Mouse (Mus musculus) megakaryocyte, embryonic 14.5 days (primary cell): ENCODE data around the gene Gpr18. TPM values are rescaled to one million over a fixed set of nuclear protein-coding genes. Genes with fewer than 3 reads are reported as not detected.

Experiments
- H3K27me3 ChIP-seq: replicated peaks from 2 replicates; pipeline ENCODE3; 2012; ENCODE audit warnings: inconsistent platforms
- H3K36me3 ChIP-seq: replicated peaks from 2 replicates; pipeline ENCODE3; 2012; ENCODE audit warnings: low read length, inconsistent platforms, mixed read lengths
- H3K4me1 ChIP-seq: 2 replicates; pipeline ENCODE4 v1.6.1; 2012; ENCODE audit warnings: inconsistent platforms
- H3K4me3 ChIP-seq: replicated peaks from 2 replicates; pipeline ENCODE3; 2012; ENCODE audit warnings: moderate library complexity, mild to moderate bottlenecking, inconsistent platforms
- H3K9me3 ChIP-seq: 2 replicates; pipeline ENCODE4 v1.6.1; 2012; ENCODE audit warnings: inconsistent platforms
- FLI1 ChIP-seq: IDR thresholded peaks from 2 replicates; pipeline ENCODE4 v1.6.1; 2012; ENCODE audit warnings: low read length, inconsistent platforms, mixed read lengths
- GATA1 ChIP-seq: IDR thresholded peaks from 3 replicates; pipeline ENCODE4 v1.6.1; 2012; ENCODE audit warnings: mixed read lengths, low read length, inconsistent platforms, borderline replicate concordance
- polyA plus RNA-seq: library from polyadenylated mRNA; stranded (reverse); fragments of >175 nt; gene quantifications from 2 replicates; pipeline ENCODE4 v1.2.3, GENCODE M21; 2012; ENCODE audit warnings: low replicate concordance; ENCODE audit not compliant: insufficient read depth

Gene Gpr18
- polyA plus RNA-seq, 1 experiment: 0.06 TPM

- peaks cover 48% of the 10 kb centered on the region for H3K4me1 ChIP-seq
- peaks cover 54% of the 10 kb centered on the region for H3K36me3 ChIP-seq
- H3K27me3 ChIP-seq: no peaks in the 10 kb centered on the region
- no peaks in the 10 kb centered on the region for H3K9me3 ChIP-seq
- no peak for TF ChIP-seq FLI1
- no peak for TF ChIP-seq GATA1
- H3K4me3 ChIP-seq: peak overlapping the region; percentile 36
Observed at GRCm38 (mm10) chr14:121906992-121907681, 8.4 kb downstream of the Gpr18 start.

- Histone ChIP-seq H3K9me3 (no peaks in the 10 kb centered on the region), H3K36me3 (peaks cover 54% of the 10 kb centered on the region), H3K4me1 (peaks cover 55% of the 10 kb centered on the region), H3K4me3 (peak overlapping the region; percentile 72), H3K27me3 (no peaks in the 10 kb centered on the region)
- TF ChIP-seq FLI1: no peak
- no peak for TF ChIP-seq GATA1
Observed at GRCm38 (mm10) chr14:121906341-121906991, 9.1 kb downstream of the Gpr18 start.

- TF ChIP-seq GATA1: no peak
- TF ChIP-seq FLI1: no peak
- no peaks in the 10 kb centered on the region for H3K27me3 ChIP-seq
- H3K36me3 ChIP-seq: peaks cover 42% of the 10 kb centered on the region
- H3K9me3 ChIP-seq: no peaks in the 10 kb centered on the region
- peaks cover 57% of the 10 kb centered on the region for H3K4me1 ChIP-seq
- peak overlapping the region; percentile 7 for H3K4me3 ChIP-seq
Observed at GRCm38 (mm10) chr14:121904754-121905153, 10.8 kb downstream of the Gpr18 start.

GRCm38 (mm10) chr14:121903381-121903876, 12.2 kb downstream of the Gpr18 start:
- Histone ChIP-seq H3K9me3 (no peaks in the 10 kb centered on the region), H3K36me3 (peaks cover 31% of the 10 kb centered on the region), H3K4me1 (peaks cover 69% of the 10 kb centered on the region), H3K4me3 (peak overlapping the region; percentile 38), H3K27me3 (no peaks in the 10 kb centered on the region)
- TF ChIP-seq FLI1 (no peak), GATA1 (no peak)

GRCm38 (mm10) chr14:121901511-121901910, 14.1 kb downstream of the Gpr18 start:
- Histone ChIP-seq H3K9me3 (no peaks in the 10 kb centered on the region), H3K36me3 (peaks cover 17% of the 10 kb centered on the region), H3K27me3 (no peaks in the 10 kb centered on the region), H3K4me3 (no peak overlapping the region), H3K4me1 (peaks cover 70% of the 10 kb centered on the region)
- no peak for TF ChIP-seq FLI1
- TF ChIP-seq GATA1: no peak

GRCm38 (mm10) chr14:121899071-121899470, 16.5 kb downstream of the Gpr18 start:
- Histone ChIP-seq H3K27me3 (no peaks in the 10 kb centered on the region), H3K36me3 (peaks cover 8% of the 10 kb centered on the region), H3K4me1 (peaks cover 48% of the 10 kb centered on the region), H3K4me3 (no peak overlapping the region), H3K9me3 (no peaks in the 10 kb centered on the region)
- no peak for TF ChIP-seq GATA1
- TF ChIP-seq FLI1: no peak

DNA sequence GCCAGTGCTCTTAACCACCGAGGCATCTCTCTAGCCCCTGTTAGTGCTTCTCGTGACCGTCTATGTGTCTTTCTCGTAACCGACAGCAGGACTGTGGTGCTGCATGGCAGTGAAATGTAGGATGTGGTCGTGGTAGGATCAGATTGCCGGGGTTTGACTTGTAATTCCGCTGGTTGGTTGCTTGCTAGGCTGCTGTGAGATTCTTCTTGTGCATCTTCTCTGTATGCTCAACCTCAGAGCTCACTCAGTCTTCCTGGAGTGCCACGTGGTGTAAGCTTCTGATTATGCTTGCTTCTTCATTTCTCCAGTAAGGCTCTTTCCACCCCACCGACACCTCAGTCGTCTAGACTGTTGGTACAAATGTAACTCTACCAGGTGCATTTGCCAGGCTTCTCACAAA, 17.1 kb downstream of the Gpr18 start:
- Histone ChIP-seq H3K4me3 (no peak overlapping the region), H3K4me1 (peaks cover 42% of the 10 kb centered on the region), H3K36me3 (peaks cover 11% of the 10 kb centered on the region), H3K9me3 (no peaks in the 10 kb centered on the region), H3K27me3 (no peaks in the 10 kb centered on the region)
- no peak for TF ChIP-seq GATA1
- TF ChIP-seq FLI1: no peak

DNA sequence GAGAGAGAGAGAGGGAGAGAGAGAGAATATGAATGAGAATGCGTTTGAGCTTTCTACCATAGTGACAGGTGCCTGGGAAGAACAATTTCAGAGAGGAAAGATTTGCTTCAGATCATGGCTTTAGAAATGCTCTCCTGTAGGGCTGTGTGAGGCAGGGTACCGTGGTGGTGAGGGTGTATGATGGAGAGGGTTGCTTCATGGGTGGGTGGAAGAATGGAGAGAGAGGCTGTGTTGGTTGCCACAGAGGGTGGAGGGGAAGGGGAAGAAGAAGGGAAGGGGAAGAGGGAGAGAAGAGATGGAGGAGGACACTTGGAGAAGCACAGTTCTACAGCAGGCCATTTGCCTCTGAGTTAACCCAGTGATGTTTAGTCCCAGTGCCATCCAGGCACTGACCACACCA, 17.8 kb downstream of the Gpr18 start:
- TF ChIP-seq FLI1: no peak
- TF ChIP-seq GATA1: no peak
- no peaks in the 10 kb centered on the region for H3K27me3 ChIP-seq
- H3K4me1 ChIP-seq: peaks cover 38% of the 10 kb centered on the region
- H3K9me3 ChIP-seq: no peaks in the 10 kb centered on the region
- H3K36me3 ChIP-seq: peaks cover 11% of the 10 kb centered on the region
- H3K4me3 ChIP-seq: no peak overlapping the region

GRCm38 (mm10) chr14:121896126-121897090, 19.2 kb downstream of the Gpr18 start:
- H3K36me3 ChIP-seq: peaks cover 10% of the 10 kb centered on the region
- no peaks in the 10 kb centered on the region for H3K27me3 ChIP-seq
- H3K4me1 ChIP-seq: peaks cover 24% of the 10 kb centered on the region
- H3K9me3 ChIP-seq: no peaks in the 10 kb centered on the region
- no peak for TF ChIP-seq GATA1
- TF ChIP-seq FLI1: no peak
- H3K4me3 ChIP-seq: no peak overlapping the region

DNA sequence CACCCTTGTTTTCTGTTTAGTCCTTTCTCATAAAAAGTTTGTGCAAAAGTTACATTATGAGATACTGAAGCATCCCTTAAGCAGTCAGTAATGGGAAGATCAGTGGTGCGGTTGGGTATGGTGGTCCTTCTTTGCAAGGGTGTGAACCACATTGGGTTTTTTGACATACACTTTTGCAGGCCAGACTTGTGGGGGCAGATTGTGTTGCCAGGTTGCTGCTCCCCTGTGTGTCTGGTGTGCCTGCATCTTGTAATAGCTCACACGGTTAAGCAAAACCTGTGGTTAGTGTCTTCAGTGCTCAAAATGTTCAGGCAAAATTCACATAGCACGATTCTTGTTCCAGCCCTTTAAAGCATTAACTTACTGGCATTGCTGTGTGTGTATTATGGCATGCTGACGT, 20.3 kb downstream of the Gpr18 start:
- H3K4me3 ChIP-seq: no peak overlapping the region
- no peaks in the 10 kb centered on the region for H3K27me3 ChIP-seq
- H3K4me1 ChIP-seq: peaks cover 23% of the 10 kb centered on the region
- H3K36me3 ChIP-seq: peaks cover 15% of the 10 kb centered on the region
- H3K9me3 ChIP-seq: no peaks in the 10 kb centered on the region
- no peak for TF ChIP-seq GATA1
- no peak for TF ChIP-seq FLI1
